Mouse (Mus musculus) forebrain, embryonic 11.5 days (tissue): Measurements from ENCODE around the gene Fam107a. TPM values are rescaled to one million over a fixed set of nuclear protein-coding genes. Genes with fewer than 3 reads are reported as not detected.

Source experiments
- ATAC-seq: fragments of 200-750 bp; cut with Nextera tagmentation; replicated peaks from 2 replicates; pipeline ENCODE4 v1.8.0; 2017; ENCODE audit warnings: moderate TSS enrichment; ENCODE audit not compliant: low FRiP score
- DNase-seq: peaks from one replicate; pipeline ENCODE4 v3.0.0-alpha.2; 2017; ENCODE audit warnings: low spot score
- H3K27ac ChIP-seq: fragments of 300-500 bp; sonication (generic); 2 replicates; pipeline ENCODE4 v1.5.1; 2014; ENCODE audit warnings: low read depth, low read length
- H3K27me3 ChIP-seq: fragments of 300-500 bp; sonication (generic); 2 replicates; pipeline ENCODE4 v1.6.1; 2014; ENCODE audit warnings: mild to moderate bottlenecking, low read length, mixed read lengths; ENCODE audit not compliant: control insufficient read depth, insufficient read depth
- H3K36me3 ChIP-seq: fragments of 300-500 bp; sonication (generic); 2 replicates; pipeline ENCODE4 v1.6.1; 2014; ENCODE audit warnings: mild to moderate bottlenecking, low read length, moderate library complexity, mixed read lengths; ENCODE audit not compliant: control insufficient read depth, insufficient read depth
- H3K4me1 ChIP-seq: fragments of 300-500 bp; sonication (generic); replicated peaks from 2 replicates; pipeline ENCODE4 v1.6.1; 2014; ENCODE audit warnings: low read length, mixed read lengths; ENCODE audit not compliant: control insufficient read depth, insufficient read depth
- H3K4me2 ChIP-seq: fragments of 300-500 bp; sonication (generic); 2 replicates; pipeline ENCODE4 v1.6.1; 2014; ENCODE audit warnings: low read depth, mild to moderate bottlenecking, low read length, moderate library complexity, mixed read lengths; ENCODE audit not compliant: severe bottlenecking
- H3K4me3 ChIP-seq: fragments of 300-500 bp; sonication (generic); 2 replicates; pipeline ENCODE4 v1.5.1; 2014; ENCODE audit warnings: low read depth, low read length
- H3K9ac ChIP-seq: fragments of 300-500 bp; sonication (generic); 2 replicates; pipeline ENCODE4 v1.6.1; 2014; ENCODE audit warnings: low read length
- H3K9me3 ChIP-seq: fragments of 300-500 bp; sonication (generic); 2 replicates; pipeline ENCODE4 v1.6.1; 2016; ENCODE audit warnings: low read length, mixed read lengths; ENCODE audit not compliant: control insufficient read depth
- WGBS: fragments of 180-500 bp; shearing (Covaris S2); extraction: QIAGEN DNeasy Blood & Tissue Kit; methylation state at CpG from one replicate; pipeline ENCODE4 v1.1.7; 2014; 5-methylcytosine and 5-hydroxymethylcytosine counted together
- polyA plus RNA-seq: library from polyadenylated mRNA; unstranded; fragments of >200 nt; fragmentation: Nextera tagmentation; extraction: Ambion mirVana; gene quantifications from 2 replicates; pipeline ENCODE4 v1.2.1, GENCODE M21; 2014

The Fam107a gene
- polyA plus RNA-seq, 1 experiment from 2014 or later, result 0.29 TPM

DNA sequence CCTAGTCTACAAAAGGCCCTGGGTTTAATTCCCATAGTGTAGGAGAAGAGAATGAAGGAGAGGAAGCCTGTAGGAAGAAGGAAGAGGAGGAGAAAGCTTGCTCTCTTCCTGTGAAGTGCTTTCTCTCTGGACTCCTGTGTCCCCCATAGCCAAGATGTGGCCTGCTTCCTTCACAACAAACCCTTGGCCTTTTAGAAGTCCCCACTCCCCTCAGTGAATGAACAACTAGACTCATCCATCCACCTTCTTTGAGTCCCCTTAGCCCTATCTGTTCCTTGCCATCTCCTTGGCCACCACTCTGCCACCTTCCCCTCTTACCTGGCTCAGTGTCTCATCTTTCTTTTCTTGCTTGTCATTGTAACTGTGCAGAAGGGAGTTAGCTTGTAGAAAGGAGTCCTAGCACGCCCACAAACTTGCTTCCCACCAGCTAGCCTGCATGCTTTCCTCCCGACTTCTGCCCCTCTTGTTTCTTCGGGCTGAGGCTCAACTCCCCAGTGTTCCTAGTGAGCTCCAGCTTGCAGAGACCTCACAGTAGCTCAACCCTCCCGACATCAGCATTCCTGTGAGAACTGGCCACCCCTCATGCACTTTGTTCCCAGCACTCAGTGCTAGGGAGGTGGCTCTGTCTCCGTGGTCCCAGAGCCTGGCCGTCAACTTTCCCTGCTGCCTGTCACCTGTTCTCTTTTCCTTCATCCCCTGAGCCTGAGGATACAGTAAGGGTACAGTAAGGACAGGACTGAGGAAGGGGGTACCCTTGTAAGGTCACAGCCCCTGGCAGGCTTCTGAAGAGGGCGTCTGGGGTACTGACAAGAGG lies 60.1 kb downstream of the Fam107a start:
- Histone ChIP-seq H3K4me3 (no peak overlapping the region), H3K27ac (no peak overlapping the region), H3K9ac (no peak overlapping the region), H3K27me3 (no peaks in the 10 kb centered on the region), H3K9me3 (no peaks in the 10 kb centered on the region), H3K4me2 (no peak overlapping the region), H3K4me1 (no peaks in the 10 kb centered on the region), H3K36me3 (no peaks in the 10 kb centered on the region)
- DNase-seq (no peak), ATAC-seq (no peak)
- WGBS, result 54% methylated on average over 7 of the region's 7 CpGs

DNA sequence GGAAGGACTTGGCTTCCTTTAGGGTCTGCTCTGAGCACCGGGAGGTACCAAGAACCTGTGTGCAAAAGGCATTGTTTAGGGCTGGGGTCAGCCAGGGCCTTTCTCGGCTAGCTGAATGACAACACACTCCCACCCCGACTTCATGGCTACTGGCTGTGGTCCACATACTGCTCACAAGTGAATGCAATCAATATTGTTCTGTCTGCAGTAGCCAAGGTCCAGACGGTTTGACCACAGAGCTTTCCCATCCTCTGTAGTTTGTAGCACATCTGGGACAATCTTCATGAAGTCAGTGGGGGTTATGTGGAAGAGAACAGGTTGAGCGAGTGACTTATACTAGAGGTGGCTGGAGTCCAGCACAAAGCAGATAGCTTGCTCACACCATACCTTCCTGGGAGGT lies 60.9 kb downstream of the Fam107a start:
- no peak for ATAC-seq
- Histone ChIP-seq H3K4me3 (no peak overlapping the region), H3K4me1 (no peaks in the 10 kb centered on the region), H3K27me3 (no peaks in the 10 kb centered on the region), H3K27ac (no peak overlapping the region), H3K9ac (no peak overlapping the region), H3K36me3 (no peaks in the 10 kb centered on the region), H3K9me3 (no peaks in the 10 kb centered on the region), H3K4me2 (no peak overlapping the region)
- no peak for DNase-seq
- WGBS, result 80% methylated on average over 5 of the region's 5 CpGs

DNA sequence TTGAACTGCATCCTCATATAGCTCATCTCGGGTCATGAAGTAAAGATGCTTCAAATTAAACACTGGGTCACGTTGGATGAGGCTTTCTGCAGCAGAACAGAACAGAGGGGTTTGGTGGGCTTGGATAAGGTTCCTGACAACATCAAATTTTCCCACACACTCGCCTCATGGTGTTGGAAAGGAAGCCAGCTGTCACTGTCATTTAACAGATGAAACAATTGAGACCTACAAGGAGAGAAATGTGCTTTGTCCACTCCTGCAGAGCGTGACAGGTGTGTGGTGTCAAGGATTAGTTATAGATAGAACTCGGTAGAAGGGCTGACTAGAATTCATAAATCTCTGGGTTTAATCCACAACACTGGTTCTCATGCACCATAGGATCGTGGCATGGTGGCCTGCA lies 61.8 kb downstream of the Fam107a start:
- Histone ChIP-seq H3K4me2 (no peak overlapping the region), H3K4me1 (no peaks in the 10 kb centered on the region), H3K27ac (no peak overlapping the region), H3K27me3 (no peaks in the 10 kb centered on the region), H3K36me3 (no peaks in the 10 kb centered on the region), H3K9ac (no peak overlapping the region), H3K9me3 (no peaks in the 10 kb centered on the region), H3K4me3 (no peak overlapping the region)
- 79% methylated on average over 6 of the region's 6 CpGs for WGBS
- no peak for ATAC-seq
- DNase-seq, result no peak

DNA sequence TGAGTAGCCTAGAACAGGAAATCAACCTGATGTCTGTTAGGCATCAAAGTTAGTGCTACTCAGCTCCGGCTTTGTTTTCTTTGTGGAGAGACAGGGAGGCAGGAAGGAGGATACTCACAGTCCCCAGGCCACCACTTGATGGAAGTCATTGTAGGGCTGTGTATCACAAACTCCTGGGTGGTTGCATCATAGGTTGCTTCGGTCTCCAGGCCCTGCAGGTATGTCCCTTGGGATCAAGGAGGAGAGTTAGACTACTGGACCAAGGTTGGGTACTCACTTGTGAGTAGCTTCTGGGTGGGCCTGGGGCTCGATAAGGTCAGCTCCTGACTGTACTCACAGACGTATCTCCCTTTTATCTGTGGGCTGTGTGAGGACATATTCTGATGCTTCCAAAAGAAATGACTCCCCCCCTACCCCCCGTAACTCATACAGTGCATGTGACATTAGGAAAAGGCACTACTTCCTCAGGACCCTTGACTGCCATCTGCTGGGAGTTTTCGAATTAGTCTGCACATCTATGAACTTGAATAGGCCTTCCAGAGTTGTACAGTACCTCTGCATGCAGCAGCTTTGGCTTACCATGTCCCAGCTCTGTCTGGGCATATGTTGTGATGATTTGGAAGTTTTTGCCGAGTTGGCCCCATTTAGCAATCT lies 62.6 kb downstream of the Fam107a start:
- 78% methylated on average over 7 of the region's 7 CpGs for WGBS
- H3K9ac ChIP-seq, result no peak overlapping the region
- no peak overlapping the region for H3K4me2 ChIP-seq
- no peak overlapping the region for H3K4me3 ChIP-seq
- H3K9me3 ChIP-seq, result no peaks in the 10 kb centered on the region
- DNase-seq (no peak), ATAC-seq (no peak)
- H3K27ac ChIP-seq, result no peak overlapping the region
- no peaks in the 10 kb centered on the region for H3K36me3 ChIP-seq
- H3K27me3 ChIP-seq, result no peaks in the 10 kb centered on the region
- no peaks in the 10 kb centered on the region for H3K4me1 ChIP-seq

DNA sequence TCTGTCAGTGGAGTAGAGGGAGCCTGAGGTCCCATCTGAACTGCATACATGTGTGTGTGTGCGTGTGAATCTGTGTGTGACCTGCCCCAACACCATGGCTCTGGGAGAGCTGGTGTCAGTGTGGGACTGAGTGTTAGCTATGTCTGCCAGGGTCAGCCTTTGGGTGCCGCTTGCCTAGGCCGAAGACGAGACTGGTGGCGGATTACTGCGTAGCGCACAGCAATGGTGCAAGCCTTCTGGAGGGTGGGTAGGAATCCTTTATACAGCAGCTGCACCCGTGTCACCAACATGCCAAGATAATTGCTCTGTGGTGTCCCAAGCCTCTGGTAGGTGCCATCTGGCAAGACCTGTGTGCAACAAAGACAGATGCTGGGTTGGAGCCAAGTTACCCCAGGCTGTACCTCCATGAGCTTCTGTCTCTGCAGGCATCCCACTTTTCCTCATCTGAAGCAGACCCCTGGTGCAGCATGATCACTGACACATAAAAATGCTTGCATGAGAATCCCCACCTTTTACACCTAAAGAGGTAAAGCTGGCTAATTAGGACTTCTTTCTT lies 66.4 kb downstream of the Fam107a start:
- Histone ChIP-seq H3K4me1 (no peaks in the 10 kb centered on the region), H3K9me3 (no peaks in the 10 kb centered on the region), H3K36me3 (no peaks in the 10 kb centered on the region), H3K4me3 (no peak overlapping the region), H3K9ac (no peak overlapping the region), H3K27ac (no peak overlapping the region), H3K27me3 (no peaks in the 10 kb centered on the region), H3K4me2 (no peak overlapping the region)
- WGBS, result 94% methylated on average over 8 of the region's 8 CpGs
- DNase-seq (no peak), ATAC-seq (no peak)

DNA sequence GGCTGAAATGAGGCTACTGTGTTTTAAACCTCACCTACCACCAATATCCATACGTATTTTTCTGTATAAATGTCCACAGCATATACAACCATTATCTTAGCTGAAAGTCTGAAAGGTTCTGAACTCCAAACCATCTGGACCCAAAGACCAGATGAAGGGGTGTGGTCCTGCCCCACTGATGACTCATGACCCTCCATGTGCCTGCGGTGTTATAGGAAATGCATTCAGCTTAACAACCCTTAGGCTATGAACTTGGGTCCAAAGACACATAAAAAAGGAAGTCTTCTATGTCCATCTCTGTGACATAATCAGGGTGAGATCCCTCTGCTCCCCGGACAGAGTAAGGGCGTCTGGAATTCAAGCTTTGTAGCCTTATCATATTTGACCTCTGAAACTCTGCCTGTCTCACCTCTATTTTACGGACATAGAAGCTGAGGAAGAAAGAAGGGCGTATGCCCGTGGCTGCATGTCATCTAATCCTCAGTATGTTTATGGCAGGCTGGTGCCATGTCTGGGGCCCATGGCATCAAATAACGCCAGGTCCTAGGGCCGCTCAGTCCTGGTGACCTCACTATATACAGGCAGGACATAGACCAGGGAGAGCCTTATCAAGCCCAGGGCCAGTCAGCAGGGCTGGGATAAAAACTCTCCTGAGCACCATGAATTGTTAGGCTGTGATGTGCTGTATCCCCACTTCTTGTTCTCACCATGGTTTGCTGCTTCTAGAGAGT lies 67.5 kb downstream of the Fam107a start:
- Histone ChIP-seq H3K4me2 (no peak overlapping the region), H3K36me3 (no peaks in the 10 kb centered on the region), H3K4me1 (no peaks in the 10 kb centered on the region), H3K4me3 (no peak overlapping the region), H3K27ac (no peak overlapping the region), H3K27me3 (no peaks in the 10 kb centered on the region), H3K9ac (no peak overlapping the region), H3K9me3 (no peaks in the 10 kb centered on the region)
- WGBS, result 83% methylated on average over 9 of the region's 9 CpGs
- ATAC-seq (no peak), DNase-seq (no peak)

DNA sequence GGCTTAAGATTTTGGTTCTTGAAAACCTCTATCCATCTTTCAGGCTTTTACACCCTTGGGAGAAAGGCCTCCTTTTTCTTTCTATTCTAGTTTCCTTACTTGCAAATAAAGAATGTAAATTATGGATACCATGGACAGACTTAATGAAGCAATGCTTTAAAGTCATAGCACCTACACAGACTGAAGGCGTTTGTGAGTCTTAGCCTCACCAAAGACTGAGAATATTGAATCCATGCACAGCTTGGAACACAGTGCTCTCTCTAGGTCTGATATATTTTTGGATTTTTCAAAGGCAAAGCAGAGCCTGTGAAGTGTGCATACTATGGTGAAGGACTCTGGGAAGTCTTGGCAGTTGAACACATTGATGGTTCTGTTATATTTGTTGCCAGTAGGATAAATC lies 68.6 kb downstream of the Fam107a start:
- WGBS, result 92% methylated on average over 1 of the region's 1 CpGs
- Histone ChIP-seq H3K4me3 (no peak overlapping the region), H3K27ac (no peak overlapping the region), H3K27me3 (no peaks in the 10 kb centered on the region), H3K36me3 (no peaks in the 10 kb centered on the region), H3K9ac (no peak overlapping the region), H3K4me2 (no peak overlapping the region), H3K4me1 (no peaks in the 10 kb centered on the region), H3K9me3 (no peaks in the 10 kb centered on the region)
- ATAC-seq, result no peak
- DNase-seq, result no peak

DNA sequence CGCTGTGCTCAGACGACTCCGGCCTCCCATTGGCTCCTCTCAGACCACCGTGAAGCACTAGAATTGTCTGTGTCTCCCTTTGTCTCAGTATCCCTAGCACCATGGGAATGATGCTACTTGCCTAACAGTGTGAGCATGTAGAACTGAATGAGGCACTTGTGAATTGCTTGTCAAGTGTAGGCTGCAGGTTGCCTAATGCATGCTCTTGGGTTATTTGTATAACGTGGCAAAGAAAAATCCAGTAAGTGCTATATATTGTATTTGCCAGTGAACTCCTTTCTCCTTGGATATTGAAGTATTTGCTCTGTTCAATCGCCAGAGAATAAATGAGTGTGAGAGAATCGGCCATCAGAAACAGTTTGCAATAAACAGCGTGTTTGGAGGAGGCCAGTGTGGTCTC lies 70.9 kb downstream of the Fam107a start:
- no peak for ATAC-seq
- H3K9me3 ChIP-seq, result no peaks in the 10 kb centered on the region
- H3K4me1 ChIP-seq, result no peaks in the 10 kb centered on the region
- H3K36me3 ChIP-seq, result no peaks in the 10 kb centered on the region
- H3K27ac ChIP-seq, result no peak overlapping the region
- no peak overlapping the region for H3K4me3 ChIP-seq
- WGBS, result 86% methylated on average over 8 of the region's 8 CpGs
- H3K9ac ChIP-seq, result no peak overlapping the region
- H3K27me3 ChIP-seq, result no peaks in the 10 kb centered on the region
- no peak overlapping the region for H3K4me2 ChIP-seq
- DNase-seq, result no peak
